Mouse (Mus musculus): ENCODE data around the gene Ddx39b. TPM values are rescaled to one million over a fixed set of nuclear protein-coding genes. Genes with fewer than 3 reads are reported as not detected.
"Not testable (repeated sequence)": the region's sequence is repeated elsewhere in the genome, so short reads cannot be mapped to it uniquely, and the experiment has no call there.

Gene Ddx39b
- total RNA-seq, 2 experiments from 2014 or later, result 230 to 239 TPM

GRCm38 (mm10) chr17:35226561-35227046 lies 14.9 kb upstream of the Ddx39b start:
- Histone ChIP-seq H3K27ac (no peak overlapping the region), H3K4me3 (no peak overlapping the region)
- TF ChIP-seq CTCF (conservative IDR thresholded peaks at IDR 0.05), result peak; percentile 27
- DNase-seq (ENCODE audit: low spot score in 2 of 2), result no peak

- no peak overlapping the region for H3K4me3 ChIP-seq
- DNase-seq (ENCODE audit: low spot score in 2 of 2), result no peak
- TF ChIP-seq CTCF (conservative IDR thresholded peaks at IDR 0.05), result no peak
- no peak overlapping the region for H3K27ac ChIP-seq
Observed at GRCm38 (mm10) chr17:35231022-35231421, 10.5 kb upstream of the Ddx39b start.

DNA sequence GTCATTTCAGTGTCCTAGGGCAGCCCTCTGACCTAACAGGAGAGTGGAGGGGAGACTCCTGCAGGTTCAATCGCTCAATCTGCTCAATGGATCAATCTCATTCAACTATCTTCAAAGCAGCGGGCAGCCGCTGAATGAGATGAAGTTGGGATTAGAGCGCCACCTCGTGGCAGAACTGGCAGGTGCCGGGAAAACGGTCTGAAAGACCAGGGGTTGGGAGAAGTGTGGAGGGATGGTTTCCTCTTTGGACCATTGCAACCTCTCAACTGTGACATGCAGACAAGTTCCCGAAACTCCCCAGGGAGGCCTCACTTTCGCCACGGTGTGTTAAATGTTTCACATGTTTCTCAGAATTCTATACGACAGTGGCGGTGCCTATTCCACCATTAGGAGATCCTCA lies 9.5 kb upstream of the Ddx39b start:
- peak; percentile 75 to 90 for DNase-seq (ENCODE audit: low spot score in 2 of 2)

GRCm38 (mm10) chr17:35232659-35233058 lies 8.9 kb upstream of the Ddx39b start:
- Histone ChIP-seq H3K27ac (peak overlapping the region; percentile 83), H3K4me3 (peak overlapping the region; percentile 2)
- DNase-seq (ENCODE audit: low spot score in 2 of 2), result no peak
- no peak for TF ChIP-seq CTCF (conservative IDR thresholded peaks at IDR 0.05)

More for the DNA sequence above, 9.5 kb upstream of the Ddx39b start:
- TF ChIP-seq CTCF (conservative IDR thresholded peaks at IDR 0.05), result peak; percentile 95
- Histone ChIP-seq H3K4me3 (no peak overlapping the region; the same call in 1 of the 2 replicates), H3K27ac (peak overlapping the region; percentile 83)

- peak within 1 kb of the TSS; percentile 78 for H3K4me3 ChIP-seq
- no peak for TF ChIP-seq CTCF (conservative IDR thresholded peaks at IDR 0.05)
- peak within 1 kb of the TSS; percentile 93 for H3K27ac ChIP-seq
- no peak for DNase-seq (ENCODE audit: low spot score in 2 of 2)
Observed at GRCm38 (mm10) chr17:35233114-35233980, 8.2 kb upstream of the Ddx39b start, which contains the start of gene Atp6v1g2. Gene Atp6v1g2 (plus strand): TSS chr17:35233660.

GRCm38 (mm10) chr17:35234090-35234489 lies 7.5 kb upstream of the Ddx39b start:
- H3K4me3 ChIP-seq, result peak overlapping the region; percentile 78; the same call in 1 of the 2 replicates
- peak overlapping the region; percentile 93 for H3K27ac ChIP-seq
- not testable (repeated sequence) for DNase-seq (ENCODE audit: low spot score in 2 of 2)

DNA sequence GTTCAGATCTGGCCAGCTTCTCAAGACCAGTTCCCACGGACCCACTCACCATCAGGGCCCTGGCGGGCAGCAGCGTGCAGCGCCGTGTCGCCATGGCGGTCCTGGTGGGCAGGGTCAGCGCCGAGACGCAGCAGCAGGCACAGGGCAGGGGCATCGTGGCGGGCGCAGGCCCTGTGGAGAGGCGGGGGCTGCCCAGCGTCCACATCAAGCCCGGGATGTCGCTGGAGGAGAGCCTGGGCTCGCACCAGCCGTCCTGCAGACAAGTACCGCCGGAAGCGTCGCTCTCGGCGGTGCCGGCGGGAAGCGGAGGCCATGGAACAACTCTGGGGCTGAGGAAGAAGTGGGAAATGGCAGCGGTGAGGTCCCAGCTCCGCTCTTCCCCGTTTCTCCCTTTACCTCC lies 6.6 kb upstream of the Ddx39b start:
- DNase-seq (ENCODE audit: low spot score in 2 of 2), result no peak
- TF ChIP-seq CTCF (conservative IDR thresholded peaks at IDR 0.05), result 0 out of 2 replicates have a peak, but pooled peaks have one; percentile 10
- Histone ChIP-seq H3K4me3 (peak overlapping the region; percentile 78), H3K27ac (peak overlapping the region; percentile 93)

DNA sequence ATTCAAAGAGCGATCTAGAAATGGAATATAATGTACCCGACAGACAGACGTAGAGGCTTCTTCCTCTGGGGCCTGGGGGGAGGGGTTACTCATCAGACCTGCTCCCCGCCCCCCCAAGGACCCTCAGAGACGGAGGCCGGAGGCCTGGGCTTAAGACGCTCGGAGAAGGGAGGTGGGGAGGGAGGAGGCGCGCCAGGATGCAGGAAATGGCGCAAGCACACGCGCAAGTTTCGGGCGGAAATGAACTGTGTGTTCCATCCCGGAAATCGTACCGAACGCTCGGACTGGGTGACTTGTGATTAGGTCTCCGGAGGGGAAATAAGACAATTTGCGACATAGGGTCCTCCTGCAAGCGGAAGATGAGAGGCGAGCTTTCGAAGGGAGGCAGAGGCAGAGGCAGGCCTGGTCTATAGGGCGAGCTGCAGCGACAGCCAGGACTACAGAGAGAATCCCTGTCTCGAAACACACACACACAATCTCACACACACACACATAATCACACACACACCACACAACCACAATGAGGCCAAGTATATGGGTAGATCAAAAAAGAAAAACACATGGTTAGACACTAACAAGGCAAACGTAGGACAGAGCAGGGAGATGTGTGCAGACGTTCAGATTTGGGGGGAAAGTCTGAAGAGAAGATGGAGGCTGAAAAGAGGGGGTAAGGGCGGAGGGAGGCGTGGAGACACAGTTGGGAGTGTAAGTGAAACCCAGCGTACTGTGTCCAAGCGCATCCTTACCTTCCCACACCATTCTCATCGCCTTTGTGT lies 5.7 kb upstream of the Ddx39b start, which contains the start of gene Nfkbil1:
TSS of gene Nfkbil1 (minus strand) at position 179 of the 776 bp plus-strand sequence.
- Histone ChIP-seq H3K4me3 (peak within 1 kb of the TSS; percentile 78), H3K27ac (peak within 1 kb of the TSS; percentile 93)
- DNase-seq (ENCODE audit: low spot score in 2 of 2), result peak; percentile 91 to 95
- TF ChIP-seq CTCF (conservative IDR thresholded peaks at IDR 0.05), result 0 out of 2 replicates have a peak, but pooled peaks have one; percentile 0

GRCm38 (mm10) chr17:35236390-35236746 lies 5.2 kb upstream of the Ddx39b start:
- H3K27ac ChIP-seq, result peak overlapping the region; percentile 93
- DNase-seq (ENCODE audit: low spot score in 2 of 2), result peak; percentile 99 to 100
- TF ChIP-seq CTCF (conservative IDR thresholded peaks at IDR 0.05), result peak; percentile 100
- H3K4me3 ChIP-seq, result peak overlapping the region; percentile 78

GRCm38 (mm10) chr17:35236996-35237395 lies 4.5 kb upstream of the Ddx39b start:
- Histone ChIP-seq H3K27ac (peak overlapping the region; percentile 93), H3K4me3 (peak overlapping the region; percentile 78)
- no peak for TF ChIP-seq CTCF (conservative IDR thresholded peaks at IDR 0.05)
- no peak for DNase-seq (ENCODE audit: low spot score in 2 of 2)

GRCm38 (mm10) chr17:35237504-35237903 lies 4.0 kb upstream of the Ddx39b start:
- Histone ChIP-seq H3K27ac (peak overlapping the region; percentile 93), H3K4me3 (peak overlapping the region; percentile 78)
- DNase-seq (ENCODE audit: low spot score in 2 of 2), result no peak
- TF ChIP-seq CTCF (conservative IDR thresholded peaks at IDR 0.05), result no peak

GRCm38 (mm10) chr17:35239700-35240099 lies 1.8 kb upstream of the Ddx39b start:
- no peak for DNase-seq (ENCODE audit: low spot score in 2 of 2)

More at GRCm38 (mm10) chr17:35239700-35240099, 1.8 kb upstream of the Ddx39b start:
- no peak overlapping the region for H3K4me3 ChIP-seq
- H3K27ac ChIP-seq, result peak overlapping the region; percentile 100; the same call in 1 of the 2 replicates
- TF ChIP-seq CTCF (conservative IDR thresholded peaks at IDR 0.05), result no peak

Data from layer of hippocampus, adult 2 months (tissue).